Mouse (Mus musculus) C2C12 (cell line): ENCODE data around the gene Gata2. TPM values are rescaled to one million over a fixed set of nuclear protein-coding genes. Genes with fewer than 3 reads are reported as not detected.

Experiments used
- H3K27me3 ChIP-seq: one replicate; pipeline ENCODE4 v1.6.1; 2011; ENCODE audit not compliant: control insufficient read depth, insufficient read depth, insufficient read length
- H3K36me3 ChIP-seq: one replicate; pipeline ENCODE4 v1.6.1; 2011; ENCODE audit not compliant: control insufficient read depth, insufficient read depth
- H3K4me3 ChIP-seq: one replicate; pipeline ENCODE4 v1.5.1; 2011; ENCODE audit warnings: mild to moderate bottlenecking, control low read depth; ENCODE audit not compliant: poor library complexity, insufficient read depth, severe bottlenecking
- H3K79me2 ChIP-seq: one replicate; pipeline ENCODE4 v1.6.1; 2011; ENCODE audit not compliant: control insufficient read depth, insufficient read depth
- H3K79me3 ChIP-seq: one replicate; pipeline ENCODE4 v1.6.1; 2011; ENCODE audit warnings: low read depth, control low read depth
- H3ac ChIP-seq: one replicate; pipeline ENCODE3; 2011; ENCODE audit warnings: low read depth; ENCODE audit not compliant: control insufficient read depth, insufficient read length
- CEBPB ChIP-seq: IDR thresholded peaks from one replicate; pipeline ENCODE4 v1.6.1; 2011; ENCODE audit warnings: low read depth, mild to moderate bottlenecking, control low read depth, moderate library complexity
- CTCF ChIP-seq: IDR thresholded peaks from one replicate; pipeline ENCODE4 v1.5.1; 2011; ENCODE audit not compliant: control insufficient read depth, insufficient read depth, insufficient read length
- FOSL1 ChIP-seq: IDR thresholded peaks from one replicate; pipeline ENCODE4 v1.8.0; 2011; ENCODE audit warnings: mild to moderate bottlenecking, low read length; ENCODE audit not compliant: poor library complexity, insufficient read depth, severe bottlenecking
- MAX ChIP-seq: IDR thresholded peaks from one replicate; pipeline ENCODE4 v1.6.1; 2011; ENCODE audit warnings: mild to moderate bottlenecking, control low read depth
- MYOD1 ChIP-seq: IDR thresholded peaks from one replicate; pipeline ENCODE4 v1.6.1; 2011; ENCODE audit warnings: low read depth; ENCODE audit not compliant: control insufficient read depth, insufficient read length
- MYOG ChIP-seq: IDR thresholded peaks from one replicate; pipeline ENCODE4 v1.6.1; 2011; ENCODE audit not compliant: control insufficient read depth, insufficient read length; ENCODE audit errors: extremely low read depth
- USF1 ChIP-seq: IDR thresholded peaks from one replicate; pipeline ENCODE4 v1.6.1; 2011; ENCODE audit warnings: low read depth, mild to moderate bottlenecking, control low read depth, moderate library complexity
- long read RNA-seq, 2 experiments: library from polyadenylated mRNA; unstranded; transcript quantifications; one replicate each; pipeline ENCODE4 v2.0.0; 2019 to 2020
- polyA plus RNA-seq: library from polyadenylated mRNA; unstranded; fragments of >200 nt; fragmentation: generic; extraction: Trizol; gene quantifications from one replicate; pipeline ENCODE4 v1.2.1, GENCODE M21; 2012; ENCODE audit warnings: missing spikeins

Gata2 gene
- polyA plus RNA-seq = 45.8 TPM
- long read RNA-seq, experiment 1, transcript Gata2-201 (6 exons, 3,571 nt) = major isoform, 11 of 14 reads
- long read RNA-seq, experiment 1, partial matches to known transcripts = 0 of 14 reads
- long read RNA-seq, experiment 1, other reads (novel, unspliced or antisense) = 3 of 14 reads
- long read RNA-seq, experiment 2, transcript Gata2-201 (6 exons, 3,571 nt) = major isoform, 309 of 371 reads
- long read RNA-seq, experiment 2, partial matches to known transcripts = 55 of 371 reads
- long read RNA-seq, experiment 2, other reads (novel, unspliced or antisense) = 7 of 371 reads

DNA sequence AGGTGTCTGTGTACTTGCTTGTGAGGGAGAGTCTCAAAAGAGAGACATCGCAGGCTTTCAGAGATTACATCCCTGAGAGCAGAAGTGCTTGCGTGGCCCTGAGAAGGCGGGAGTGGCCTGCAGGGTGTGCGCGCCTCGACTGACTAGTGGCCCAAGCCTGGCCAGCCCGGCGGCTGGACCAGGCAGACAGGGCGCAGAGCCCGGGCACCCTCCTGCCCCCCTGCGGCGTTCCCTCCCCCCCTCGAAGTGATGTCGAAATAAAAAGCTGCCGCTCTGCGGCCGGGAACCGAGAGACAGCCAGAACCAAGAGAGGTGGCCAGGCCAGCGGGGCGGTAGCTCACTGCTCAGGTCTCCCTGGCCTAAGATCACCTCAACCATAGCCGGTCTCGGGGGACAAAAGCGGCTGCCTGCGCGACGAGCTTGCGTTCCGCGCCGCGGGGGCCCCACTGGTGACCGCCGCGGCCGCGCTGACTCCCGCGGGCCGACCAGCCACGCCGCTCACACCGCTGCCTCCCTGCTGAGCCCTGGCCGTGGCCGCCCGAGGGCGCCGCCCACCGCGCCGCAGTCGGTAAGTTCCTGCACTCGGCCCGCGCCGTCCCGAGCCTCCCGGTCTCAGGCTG, at the start of gene Gata2:
TSS of gene Gata2 (plus strand) at position 459 of the 620 bp plus-strand sequence.
- no peaks in the 10 kb centered on the region for H3K36me3 ChIP-seq
- H3ac ChIP-seq = no peak within 1 kb of the TSS
- TF ChIP-seq USF1 = no peak
- no peak for TF ChIP-seq MYOD1
- TF ChIP-seq CTCF = no peak
- no peak for TF ChIP-seq FOSL1
- TF ChIP-seq MYOG = no peak
- TF ChIP-seq MAX = no peak
- no peak for TF ChIP-seq CEBPB
- peaks cover under 1% of the 10 kb centered on the region for H3K79me2 ChIP-seq
- no peak within 1 kb of the TSS for H3K4me3 ChIP-seq
- no peaks in the 10 kb centered on the region for H3K27me3 ChIP-seq
- H3K79me3 ChIP-seq = peaks cover 1% of the 10 kb centered on the region

DNA sequence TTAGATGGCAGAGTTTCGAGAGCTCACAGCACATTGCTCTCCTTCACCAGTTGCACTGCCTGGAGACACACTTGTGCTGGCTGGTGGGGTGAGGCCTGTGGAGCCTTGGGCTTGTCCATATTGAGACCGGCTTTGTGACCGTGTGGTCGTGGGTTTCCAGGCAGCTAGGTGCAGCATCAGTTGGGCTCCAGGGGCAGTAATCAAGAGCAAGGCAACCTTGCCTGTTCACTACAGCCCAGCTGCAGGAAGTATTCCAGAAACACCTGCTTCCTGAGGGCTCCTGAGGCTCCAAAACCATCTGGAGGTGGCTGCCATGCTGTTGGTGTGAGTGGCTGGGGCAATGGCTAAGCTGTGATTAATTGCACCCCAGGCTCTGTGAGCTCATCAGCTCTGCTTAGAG, 47.9 kb upstream of the Gata2 start:
- no peak overlapping the region for H3K4me3 ChIP-seq
- no peaks in the 10 kb centered on the region for H3K27me3 ChIP-seq
- H3K79me2 ChIP-seq = no peaks in the 10 kb centered on the region
- no peaks in the 10 kb centered on the region for H3K79me3 ChIP-seq
- no peak for TF ChIP-seq MAX
- no peak for TF ChIP-seq MYOD1
- no peak for TF ChIP-seq MYOG
- TF ChIP-seq CEBPB = no peak
- no peak for TF ChIP-seq USF1
- TF ChIP-seq FOSL1 = no peak
- TF ChIP-seq CTCF = no peak
- H3K36me3 ChIP-seq = no peaks in the 10 kb centered on the region
- H3ac ChIP-seq = no peak overlapping the region

GRCm38 (mm10) chr6:88146576-88146975, 47.1 kb upstream of the Gata2 start:
- no peaks in the 10 kb centered on the region for H3K79me2 ChIP-seq
- H3K27me3 ChIP-seq = no peaks in the 10 kb centered on the region

GRCm38 (mm10) chr6:88147411-88148003, 46.2 kb upstream of the Gata2 start:
- Histone ChIP-seq H3ac (no peak overlapping the region), H3K79me2 (no peaks in the 10 kb centered on the region), H3K4me3 (no peak overlapping the region), H3K27me3 (no peaks in the 10 kb centered on the region), H3K79me3 (no peaks in the 10 kb centered on the region), H3K36me3 (no peaks in the 10 kb centered on the region)
- no peak for TF ChIP-seq MAX
- no peak for TF ChIP-seq FOSL1
- TF ChIP-seq MYOD1 = no peak
- TF ChIP-seq USF1 = no peak
- TF ChIP-seq CEBPB = no peak
- no peak for TF ChIP-seq MYOG
- TF ChIP-seq CTCF = no peak

More at GRCm38 (mm10) chr6:88146576-88146975, 47.1 kb upstream of the Gata2 start:
- Histone ChIP-seq H3K79me3 (no peaks in the 10 kb centered on the region), H3ac (no peak overlapping the region), H3K4me3 (no peak overlapping the region), H3K36me3 (no peaks in the 10 kb centered on the region)
- TF ChIP-seq USF1 (no peak), MAX (no peak), CEBPB (no peak), FOSL1 (no peak), MYOD1 (no peak), MYOG (no peak), CTCF (no peak)

GRCm38 (mm10) chr6:88151335-88151734, 42.4 kb upstream of the Gata2 start:
- H3K27me3 ChIP-seq = peaks cover 8% of the 10 kb centered on the region
- H3ac ChIP-seq = no peak overlapping the region
- TF ChIP-seq CEBPB = no peak
- TF ChIP-seq MYOG = no peak
- no peak for TF ChIP-seq FOSL1
- TF ChIP-seq CTCF = no peak
- TF ChIP-seq USF1 = no peak
- TF ChIP-seq MAX = no peak
- TF ChIP-seq MYOD1 = no peak
- no peaks in the 10 kb centered on the region for H3K79me2 ChIP-seq
- no peak overlapping the region for H3K4me3 ChIP-seq
- H3K36me3 ChIP-seq = no peaks in the 10 kb centered on the region
- no peaks in the 10 kb centered on the region for H3K79me3 ChIP-seq
